25 mouse cellular contexts compared by ENCODE assay signal in the genomic region with DNA sequence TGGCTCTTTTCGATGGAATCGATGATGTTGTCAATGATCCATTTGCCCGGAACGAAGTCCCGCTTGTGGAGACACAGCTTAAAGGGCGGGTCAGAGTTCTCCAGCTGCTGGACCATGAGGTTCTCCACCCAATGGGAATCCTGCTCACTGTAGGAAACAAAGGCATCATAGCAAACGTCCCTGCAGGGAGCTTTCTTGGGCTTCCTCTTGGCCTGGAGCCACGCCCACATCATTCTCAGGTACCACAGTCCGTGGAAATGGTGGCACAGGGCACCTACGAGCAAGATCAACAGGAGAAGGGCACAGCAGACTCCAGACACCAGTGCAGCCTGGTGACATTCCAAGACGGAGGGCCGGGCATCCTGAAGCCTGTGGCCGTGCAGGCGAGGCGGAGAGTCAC. TPM values are rescaled to one million over a fixed set of nuclear protein-coding genes. Genes with fewer than 3 reads are reported as not detected.
DNase-seq lines count a peak whose midpoint lies in the region; ATAC-seq and TF ChIP-seq lines count a peak whose summit lies in the region.
"Had no signal": no experiment of that assay in that cellular context is flagged by ENCODE, and none has a peak within 500 bp of the region (broad histone marks: within the 10 kb centered on the region; RNA-seq: fewer than 3 reads in every experiment).

No protein-coding gene starts in this region.

- H3K4me1 ChIP-seq in megakaryocyte, embryonic 14.5 days, result peaks cover 32% of the 10 kb centered on the region
- H3K4me1 ChIP-seq in E14TG2a.4 (replicated peaks; ENCODE audit: low read depth, low read length), result peaks cover 24% of the 10 kb centered on the region

- TF ChIP-seq CTCF in E14TG2a.4 (conservative IDR thresholded peaks at IDR 0.05; ENCODE audit: low read length), result no peak

- H3K36me3 ChIP-seq in megakaryocyte, embryonic 14.5 days (replicated peaks; ENCODE audit: low read length), result peaks cover 41% of the 10 kb centered on the region
- no peaks in the 10 kb centered on the region; the same call in 1 of the 2 replicates for H3K36me3 ChIP-seq in E14TG2a.4 (ENCODE audit: insufficient read depth, low read length)
- H3K36me3 ChIP-seq: forebrain, embryonic 10.5 days; heart, embryonic 15.5 days; hindbrain, embryonic 10.5 days; hindbrain, embryonic 13.5 days had no signal

- H3K9me3 ChIP-seq in megakaryocyte, embryonic 14.5 days, result no peaks in the 10 kb centered on the region
- H3K9me3 ChIP-seq in E14TG2a.4 (ENCODE audit: low read length), result no peaks in the 10 kb centered on the region
- H3K9me3 ChIP-seq: forebrain, embryonic 10.5 days; forebrain, embryonic 13.5 days; heart, embryonic 15.5 days; hindbrain, embryonic 10.5 days; hindbrain, embryonic 13.5 days had no signal

- no peaks in the 10 kb centered on the region for H3K27me3 ChIP-seq in megakaryocyte, embryonic 14.5 days (replicated peaks)
- H3K27me3 ChIP-seq in E14TG2a.4 (ENCODE audit: insufficient read depth, low read length), result peaks cover 15% of the 10 kb centered on the region
- H3K27me3 ChIP-seq: heart, embryonic 15.5 days had no signal

- DNase-seq in ES-CJ7 (ENCODE audit: low read depth, low spot score), result peak; percentile 30
- peak; percentile 56 for DNase-seq in ZHBTc4 (ENCODE audit: low read depth, low spot score)
- DNase-seq in layer of hippocampus, adult 18-20 months (ENCODE audit: low spot score in 2 of 2), result no peak
- DNase-seq in ovary, postnatal 36 days (ENCODE audit: low spot score), result no peak
- DNase-seq: adrenal gland, postnatal 10 days; adrenal gland, postnatal 36 days; cerebellum, adult 18-20 months; cerebellum, adult 9-10 months; cerebellum, postnatal 14 days; gastrocnemius, postnatal 10 days; gastrocnemius, postnatal 36 days; heart, postnatal 10 days; heart, postnatal 36 days had no signal

- H3K4me3 ChIP-seq in megakaryocyte, embryonic 14.5 days (replicated peaks), result peak overlapping the region; percentile 28
- peak overlapping the region; percentile 37; the same call in 1 of the 2 replicates for H3K4me3 ChIP-seq in E14TG2a.4 (replicated peaks; ENCODE audit: low read length)
- H3K4me3 ChIP-seq: forebrain, embryonic 10.5 days; forebrain, embryonic 13.5 days; heart, embryonic 15.5 days; hindbrain, embryonic 10.5 days; hindbrain, embryonic 13.5 days had no signal

- ATAC-seq in megakaryocyte, adult 5-6 weeks (ENCODE audit: poor library complexity, severe bottlenecking), result no peak
- ATAC-seq: CD4-positive, CD25-positive, alpha-beta regulatory T cell, adult 4 months; forebrain, embryonic 13.5 days; forebrain, embryonic 16.5 days; hindbrain, embryonic 16.5 days had no signal

RNA-seq across cellular contexts. Expression of a gene that starts 4.9 kb away (rescaled TPM):
- 0.88 TPM in 1 of 2 replicates, not detected in the other for polyA plus RNA-seq in megakaryocyte, embryonic 14.5 days (2012; ENCODE audit: insufficient read depth, low replicate concordance)
- total RNA-seq in megakaryocyte, adult 5-6 weeks (2015), result 48.9 and 62.5 TPM in 2 replicates
- total RNA-seq in megakaryocyte, adult 5-6 weeks (2017), result 48.9 and 57.0 TPM in 2 replicates
- under 1 TPM; 0.38 to 0.50 TPM for total RNA-seq in layer of hippocampus, adult 18-20 months (2021)
- total RNA-seq: MEL had no signal

Comparison
In these comparisons a context has a peak if more than half of its experiments do, and no peak if none do; other contexts are left out.
1. DNase-seq: peak in ES-CJ7 (single experiment) and ZHBTc4 (single experiment); none in layer of hippocampus, adult 18-20 months (0 of 2) and ovary, postnatal 36 days (single experiment).
2. RNA of a gene that starts 4.9 kb away (total RNA-seq): 48.9 to 62.5 TPM in megakaryocyte, adult 5-6 weeks; 0.38 to 0.50 TPM in layer of hippocampus, adult 18-20 months; every median in the first group is over 10 times any median in the second.